Mouse (Mus musculus) intestine, embryonic 14.5 days (tissue): ENCODE results near the gene Usp39. TPM values are rescaled to one million over a fixed set of nuclear protein-coding genes. Genes with fewer than 3 reads are reported as not detected.
A peak's percentile ranks its signal among the peaks of the same experiment; 100 is the strongest.

Source experiments
- ATAC-seq: fragments of 200-750 bp; cut with Nextera tagmentation; replicated peaks from 2 replicates; pipeline ENCODE4 v1.8.0; 2017; ENCODE audit warnings: low read depth, moderate number of reproducible peaks, moderate TSS enrichment, moderate library complexity; ENCODE audit not compliant: low FRiP score, low TSS enrichment
- DNase-seq: peaks from one replicate; pipeline ENCODE4 v3.0.0-alpha.2; 2018; ENCODE audit warnings: low spot score
- H3K27ac ChIP-seq: fragments of 300-500 bp; sonication (generic); 2 replicates; pipeline ENCODE4 v1.5.1; 2014; ENCODE audit warnings: low read depth, mild to moderate bottlenecking, control low read depth
- H3K27me3 ChIP-seq: fragments of 300-500 bp; sonication (generic); replicated peaks from 2 replicates; pipeline ENCODE4 v1.6.1; 2014; ENCODE audit warnings: low read length, control low read depth; ENCODE audit not compliant: control insufficient read depth, insufficient read depth
- H3K36me3 ChIP-seq: fragments of 300-500 bp; sonication (generic); 2 replicates; pipeline ENCODE4 v1.6.1; 2014; ENCODE audit warnings: low read length, control low read depth; ENCODE audit not compliant: control insufficient read depth, insufficient read depth
- H3K4me1 ChIP-seq: fragments of 300-500 bp; sonication (generic); replicated peaks from 2 replicates; pipeline ENCODE4 v1.6.1; 2014; ENCODE audit warnings: low read length, control low read depth, mixed read lengths; ENCODE audit not compliant: control insufficient read depth, insufficient read depth
- H3K4me2 ChIP-seq: fragments of 300-500 bp; sonication (generic); 2 replicates; pipeline ENCODE4 v1.6.1; 2014; ENCODE audit warnings: low read length
- H3K4me3 ChIP-seq: fragments of 300-500 bp; sonication (generic); 2 replicates; pipeline ENCODE4 v1.5.1; 2014; ENCODE audit warnings: low read depth, low read length, control low read depth, mixed read lengths
- H3K9ac ChIP-seq: fragments of 300-500 bp; sonication (generic); 2 replicates; pipeline ENCODE4 v1.6.1; 2014; ENCODE audit warnings: mild to moderate bottlenecking, low read length
- H3K9me3 ChIP-seq: fragments of 300-500 bp; sonication (generic); 2 replicates; pipeline ENCODE4 v1.6.1; 2016; ENCODE audit warnings: low read length, control low read depth; ENCODE audit not compliant: control insufficient read depth
- WGBS: fragments of 180-500 bp; shearing (Covaris S2); extraction: QIAGEN DNeasy Blood & Tissue Kit; methylation state at CpG from one replicate; pipeline ENCODE4 v1.1.7; 2014; 5-methylcytosine and 5-hydroxymethylcytosine counted together
- polyA plus RNA-seq: library from polyadenylated mRNA; unstranded; fragments of >200 nt; fragmentation: Nextera tagmentation; extraction: Ambion mirVana; gene quantifications from 2 replicates; pipeline ENCODE4 v1.2.1, GENCODE M21; 2014

Gene Usp39
- polyA plus RNA-seq, 1 experiment from 2014 or later = 56.2 TPM

- no peak overlapping the region for H3K27ac ChIP-seq
- no peak overlapping the region for H3K4me3 ChIP-seq
- ATAC-seq (no peak), DNase-seq (no peak)
- H3K4me1 ChIP-seq = peaks cover 6% of the 10 kb centered on the region; the same call in 1 of the 2 replicates
- no peak overlapping the region for H3K9ac ChIP-seq
- 70% methylated on average over 15 of the region's 15 CpGs for WGBS
- no peaks in the 10 kb centered on the region for H3K36me3 ChIP-seq
- H3K9me3 ChIP-seq = no peaks in the 10 kb centered on the region
- H3K27me3 ChIP-seq = 0 out of 2 replicates have a peak, but pooled peaks cover 5% of the 10 kb centered on the region
- no peak overlapping the region for H3K4me2 ChIP-seq
Observed at GRCm38 (mm10) chr6:72374820-72375563, 30.0 kb upstream of the Usp39 start.

GRCm38 (mm10) chr6:72374206-72374605, 29.2 kb upstream of the Usp39 start:
- DNase-seq (no peak), ATAC-seq (no peak)
- H3K9ac ChIP-seq = no peak overlapping the region
- 44% methylated on average over 7 of the region's 7 CpGs for WGBS
- no peaks in the 10 kb centered on the region for H3K36me3 ChIP-seq
- no peaks in the 10 kb centered on the region for H3K27me3 ChIP-seq
- no peak overlapping the region for H3K27ac ChIP-seq
- H3K4me2 ChIP-seq = no peak overlapping the region
- H3K4me1 ChIP-seq = peaks cover 6% of the 10 kb centered on the region; the same call in 1 of the 2 replicates
- H3K4me3 ChIP-seq = no peak overlapping the region
- H3K9me3 ChIP-seq = no peaks in the 10 kb centered on the region

- Histone ChIP-seq H3K9ac (no peak overlapping the region), H3K36me3 (no peaks in the 10 kb centered on the region), H3K4me2 (no peak overlapping the region), H3K4me3 (no peak overlapping the region), H3K4me1 (peaks cover 6% of the 10 kb centered on the region; the same call in 1 of the 2 replicates), H3K27me3 (no peaks in the 10 kb centered on the region), H3K9me3 (no peaks in the 10 kb centered on the region), H3K27ac (no peak overlapping the region)
- ATAC-seq (no peak), DNase-seq (no peak)
- WGBS = 78% methylated on average over 4 of the region's 4 CpGs
Observed at GRCm38 (mm10) chr6:72373184-72373583, 28.2 kb upstream of the Usp39 start.

- DNase-seq = no peak
Observed at GRCm38 (mm10) chr6:72371571-72371970, 26.6 kb upstream of the Usp39 start.

GRCm38 (mm10) chr6:72371147-72371546, 26.2 kb upstream of the Usp39 start:
- Histone ChIP-seq H3K4me3 (no peak overlapping the region), H3K36me3 (no peaks in the 10 kb centered on the region), H3K9me3 (no peaks in the 10 kb centered on the region), H3K4me1 (peaks cover 6% of the 10 kb centered on the region; the same call in 1 of the 2 replicates), H3K27ac (0 out of 2 replicates have a peak overlapping the region, but pooled peaks have one; percentile 12), H3K27me3 (no peaks in the 10 kb centered on the region), H3K4me2 (no peak overlapping the region), H3K9ac (no peak overlapping the region)
- ATAC-seq = peak; percentile 56; the same call in 1 of the 2 replicates
- no peak for DNase-seq
- 36% methylated on average over 5 of the region's 5 CpGs for WGBS

More at GRCm38 (mm10) chr6:72371571-72371970, 26.6 kb upstream of the Usp39 start:
- Histone ChIP-seq H3K4me2 (no peak overlapping the region), H3K9me3 (no peaks in the 10 kb centered on the region), H3K36me3 (no peaks in the 10 kb centered on the region), H3K4me3 (no peak overlapping the region), H3K9ac (no peak overlapping the region), H3K27ac (0 out of 2 replicates have a peak overlapping the region, but pooled peaks have one; percentile 12), H3K27me3 (no peaks in the 10 kb centered on the region), H3K4me1 (peaks cover 6% of the 10 kb centered on the region; the same call in 1 of the 2 replicates)
- no peak for ATAC-seq
- 17% methylated on average over 1 of the region's 1 CpGs for WGBS

GRCm38 (mm10) chr6:72370091-72370490, 25.1 kb upstream of the Usp39 start:
- Histone ChIP-seq H3K4me2 (no peak overlapping the region), H3K4me1 (peaks cover 6% of the 10 kb centered on the region; the same call in 1 of the 2 replicates), H3K36me3 (no peaks in the 10 kb centered on the region), H3K27me3 (no peaks in the 10 kb centered on the region), H3K4me3 (no peak overlapping the region), H3K9me3 (no peaks in the 10 kb centered on the region), H3K27ac (no peak overlapping the region), H3K9ac (no peak overlapping the region)
- DNase-seq (no peak), ATAC-seq (no peak)
- WGBS = 81% methylated on average over 12 of the region's 12 CpGs

GRCm38 (mm10) chr6:72369557-72369956, 24.6 kb upstream of the Usp39 start:
- WGBS = 81% methylated on average over 4 of the region's 4 CpGs
- Histone ChIP-seq H3K9me3 (no peaks in the 10 kb centered on the region), H3K36me3 (no peaks in the 10 kb centered on the region), H3K27ac (no peak overlapping the region), H3K4me1 (peaks cover 6% of the 10 kb centered on the region; the same call in 1 of the 2 replicates), H3K4me2 (no peak overlapping the region), H3K9ac (no peak overlapping the region), H3K27me3 (no peaks in the 10 kb centered on the region), H3K4me3 (no peak overlapping the region)
- ATAC-seq = no peak
- no peak for DNase-seq

- Histone ChIP-seq H3K27me3 (no peaks in the 10 kb centered on the region), H3K4me2 (no peak overlapping the region), H3K9ac (no peak overlapping the region), H3K27ac (no peak overlapping the region), H3K4me1 (peaks cover 6% of the 10 kb centered on the region; the same call in 1 of the 2 replicates), H3K9me3 (no peaks in the 10 kb centered on the region), H3K36me3 (no peaks in the 10 kb centered on the region), H3K4me3 (no peak overlapping the region)
- ATAC-seq = no peak
- 82% methylated on average over 4 of the region's 4 CpGs for WGBS
- DNase-seq = no peak
Observed at GRCm38 (mm10) chr6:72367460-72367974, 22.5 kb upstream of the Usp39 start.
